Mouse (Mus musculus) neural tube, embryonic 12.5 days (tissue): ENCODE data around the gene Pald1. TPM values are rescaled to one million over a fixed set of nuclear protein-coding genes. Genes with fewer than 3 reads are reported as not detected.

Experiments
- ATAC-seq: fragments of 200-750 bp; cut with Nextera tagmentation; 2 replicates; pipeline ENCODE4 v1.8.0; 2017; ENCODE audit warnings: low read depth, mild to moderate bottlenecking, moderate TSS enrichment, moderate library complexity; ENCODE audit not compliant: low FRiP score
- H3K27ac ChIP-seq: fragments of 300-500 bp; sonication (generic); 2 replicates; pipeline ENCODE4 v1.5.1; 2016
- H3K27me3 ChIP-seq: fragments of 300-500 bp; sonication (generic); replicated peaks from 2 replicates; pipeline ENCODE4 v1.6.1; 2016; ENCODE audit warnings: mild to moderate bottlenecking
- H3K36me3 ChIP-seq: fragments of 300-500 bp; sonication (generic); 2 replicates; pipeline ENCODE4 v1.6.1; 2016; ENCODE audit warnings: mild to moderate bottlenecking
- H3K4me1 ChIP-seq: fragments of 300-500 bp; sonication (generic); 2 replicates; pipeline ENCODE4 v1.6.1; 2016
- H3K4me2 ChIP-seq: fragments of 300-500 bp; sonication (generic); replicated peaks from 2 replicates; pipeline ENCODE4 v1.6.1; 2016; ENCODE audit warnings: mild to moderate bottlenecking
- H3K4me3 ChIP-seq: fragments of 300-500 bp; sonication (generic); 2 replicates; pipeline ENCODE4 v1.5.1; 2016
- H3K9ac ChIP-seq: fragments of 300-500 bp; sonication (generic); 2 replicates; pipeline ENCODE4 v1.6.1; 2016; ENCODE audit warnings: mild to moderate bottlenecking
- H3K9me3 ChIP-seq: fragments of 300-500 bp; sonication (generic); 2 replicates; pipeline ENCODE4 v1.6.1; 2016; ENCODE audit warnings: mild to moderate bottlenecking
- WGBS: fragments of 180-500 bp; shearing (Covaris S2); methylation state at CpG from one replicate; pipeline ENCODE4 v1.1.7; 2016; 5-methylcytosine and 5-hydroxymethylcytosine counted together
- polyA plus RNA-seq: library from polyadenylated mRNA; unstranded; fragments of >200 nt; fragmentation: Nextera tagmentation; extraction: Ambion mirVana; gene quantifications from 2 replicates; pipeline ENCODE4 v1.2.1, GENCODE M21; 2016

Pald1 gene
- polyA plus RNA-seq, 1 experiment from 2014 or later: 32.8 TPM

GRCm38 (mm10) chr10:61364431-61364830 is 18.9 kb downstream of the Pald1 start:
- no peaks in the 10 kb centered on the region for H3K27me3 ChIP-seq
- no peak overlapping the region for H3K4me3 ChIP-seq
- H3K36me3 ChIP-seq: no peaks in the 10 kb centered on the region
- 91% methylated on average over 6 of the region's 6 CpGs for WGBS
- H3K9me3 ChIP-seq: no peaks in the 10 kb centered on the region
- no peak overlapping the region for H3K9ac ChIP-seq
- no peak overlapping the region for H3K4me2 ChIP-seq
- no peak overlapping the region for H3K27ac ChIP-seq
- no peak for ATAC-seq
- no peaks in the 10 kb centered on the region for H3K4me1 ChIP-seq

- no peaks in the 10 kb centered on the region for H3K36me3 ChIP-seq
- no peaks in the 10 kb centered on the region for H3K9me3 ChIP-seq
- no peak overlapping the region for H3K9ac ChIP-seq
- no peaks in the 10 kb centered on the region for H3K4me1 ChIP-seq
- no peak overlapping the region for H3K4me2 ChIP-seq
- H3K4me3 ChIP-seq: no peak overlapping the region
- no peaks in the 10 kb centered on the region for H3K27me3 ChIP-seq
- no peak overlapping the region for H3K27ac ChIP-seq
- ATAC-seq: no peak
- WGBS: 75% methylated on average over 8 of the region's 8 CpGs
Observed at GRCm38 (mm10) chr10:61362992-61363391, 20.3 kb downstream of the Pald1 start.

GRCm38 (mm10) chr10:61362483-61362882 is 20.8 kb downstream of the Pald1 start:
- Histone ChIP-seq H3K36me3 (no peaks in the 10 kb centered on the region), H3K4me1 (no peaks in the 10 kb centered on the region), H3K27me3 (no peaks in the 10 kb centered on the region), H3K9ac (no peak overlapping the region), H3K4me2 (no peak overlapping the region), H3K4me3 (no peak overlapping the region), H3K27ac (no peak overlapping the region), H3K9me3 (no peaks in the 10 kb centered on the region)
- WGBS: 83% methylated on average over 9 of the region's 9 CpGs
- ATAC-seq: no peak

GRCm38 (mm10) chr10:61360667-61361066 is 22.7 kb downstream of the Pald1 start:
- no peaks in the 10 kb centered on the region for H3K27me3 ChIP-seq
- ATAC-seq: no peak

GRCm38 (mm10) chr10:61359411-61359810 is 23.9 kb downstream of the Pald1 start:
- Histone ChIP-seq H3K27me3 (no peaks in the 10 kb centered on the region), H3K36me3 (no peaks in the 10 kb centered on the region), H3K4me2 (no peak overlapping the region), H3K9ac (no peak overlapping the region), H3K9me3 (no peaks in the 10 kb centered on the region), H3K4me3 (no peak overlapping the region), H3K4me1 (no peaks in the 10 kb centered on the region), H3K27ac (no peak overlapping the region)
- ATAC-seq: no peak
- WGBS: 86% methylated on average over 8 of the region's 8 CpGs

More at GRCm38 (mm10) chr10:61360667-61361066, 22.7 kb downstream of the Pald1 start:
- Histone ChIP-seq H3K9ac (no peak overlapping the region), H3K36me3 (no peaks in the 10 kb centered on the region), H3K27ac (no peak overlapping the region), H3K4me1 (no peaks in the 10 kb centered on the region), H3K4me2 (no peak overlapping the region), H3K4me3 (no peak overlapping the region), H3K9me3 (no peaks in the 10 kb centered on the region)
- 94% methylated on average over 8 of the region's 8 CpGs for WGBS

- Histone ChIP-seq H3K9me3 (no peaks in the 10 kb centered on the region), H3K9ac (no peak overlapping the region), H3K27ac (no peak overlapping the region), H3K36me3 (no peaks in the 10 kb centered on the region), H3K4me2 (no peak overlapping the region), H3K4me3 (no peak overlapping the region), H3K4me1 (no peaks in the 10 kb centered on the region), H3K27me3 (no peaks in the 10 kb centered on the region)
- no peak for ATAC-seq
- WGBS: 71% methylated on average over 8 of the region's 8 CpGs
Observed at GRCm38 (mm10) chr10:61357658-61358057, 25.7 kb downstream of the Pald1 start.

- Histone ChIP-seq H3K4me3 (no peak overlapping the region), H3K9ac (no peak overlapping the region), H3K36me3 (no peaks in the 10 kb centered on the region), H3K9me3 (no peaks in the 10 kb centered on the region), H3K27me3 (no peaks in the 10 kb centered on the region), H3K4me2 (no peak overlapping the region), H3K4me1 (no peaks in the 10 kb centered on the region), H3K27ac (no peak overlapping the region)
- WGBS: 93% methylated on average over 8 of the region's 8 CpGs
- no peak for ATAC-seq
Observed at GRCm38 (mm10) chr10:61356568-61356967, 26.8 kb downstream of the Pald1 start.

- no peaks in the 10 kb centered on the region for H3K4me1 ChIP-seq
- H3K36me3 ChIP-seq: peaks cover 2% of the 10 kb centered on the region; the same call in 1 of the 2 replicates
- no peak overlapping the region for H3K9ac ChIP-seq
- ATAC-seq: no peak
- no peak overlapping the region for H3K4me3 ChIP-seq
- no peaks in the 10 kb centered on the region for H3K9me3 ChIP-seq
- no peak overlapping the region for H3K27ac ChIP-seq
- H3K4me2 ChIP-seq: no peak overlapping the region
- WGBS: 95% methylated on average over 5 of the region's 5 CpGs
- H3K27me3 ChIP-seq: no peaks in the 10 kb centered on the region
Observed at GRCm38 (mm10) chr10:61356095-61356494, 27.2 kb downstream of the Pald1 start.

- no peaks in the 10 kb centered on the region for H3K4me1 ChIP-seq
- no peak overlapping the region for H3K9ac ChIP-seq
- H3K27ac ChIP-seq: no peak overlapping the region
- no peak overlapping the region for H3K4me3 ChIP-seq
- 97% methylated on average over 13 of the region's 13 CpGs for WGBS
- ATAC-seq: no peak
- H3K27me3 ChIP-seq: no peaks in the 10 kb centered on the region
- peaks cover 7% of the 10 kb centered on the region; the same call in 1 of the 2 replicates for H3K36me3 ChIP-seq
- no peaks in the 10 kb centered on the region for H3K9me3 ChIP-seq
- H3K4me2 ChIP-seq: no peak overlapping the region
Observed at GRCm38 (mm10) chr10:61355611-61356010, 27.7 kb downstream of the Pald1 start.

- Histone ChIP-seq H3K27me3 (no peaks in the 10 kb centered on the region), H3K36me3 (peaks cover 34% of the 10 kb centered on the region), H3K9me3 (peaks cover 4% of the 10 kb centered on the region; the same call in 1 of the 2 replicates), H3K4me3 (no peak overlapping the region), H3K4me2 (no peak overlapping the region), H3K27ac (no peak overlapping the region), H3K9ac (no peak overlapping the region), H3K4me1 (peaks cover 10% of the 10 kb centered on the region)
- 56% methylated on average over 4 of the region's 4 CpGs for WGBS
- no peak for ATAC-seq
Observed at GRCm38 (mm10) chr10:61351216-61351615, 32.1 kb downstream of the Pald1 start.

- H3K9ac ChIP-seq: no peak overlapping the region
- no peak for ATAC-seq
- peaks cover 26% of the 10 kb centered on the region for H3K4me1 ChIP-seq
- H3K27me3 ChIP-seq: no peaks in the 10 kb centered on the region
- 22% methylated on average over 10 of the region's 10 CpGs for WGBS
- H3K9me3 ChIP-seq: peaks cover 4% of the 10 kb centered on the region; the same call in 1 of the 2 replicates
- no peak overlapping the region for H3K4me3 ChIP-seq
- H3K4me2 ChIP-seq: no peak overlapping the region
- H3K36me3 ChIP-seq: peaks cover 34% of the 10 kb centered on the region
- H3K27ac ChIP-seq: no peak overlapping the region
Observed at GRCm38 (mm10) chr10:61346374-61346773, 37.0 kb downstream of the Pald1 start.

- ATAC-seq: no peak
- peaks cover 4% of the 10 kb centered on the region; the same call in 1 of the 2 replicates for H3K9me3 ChIP-seq
- WGBS: 79% methylated on average over 8 of the region's 8 CpGs
- peaks cover 26% of the 10 kb centered on the region for H3K4me1 ChIP-seq
- no peaks in the 10 kb centered on the region for H3K27me3 ChIP-seq
- no peak overlapping the region for H3K27ac ChIP-seq
- H3K36me3 ChIP-seq: peaks cover 25% of the 10 kb centered on the region
- H3K4me2 ChIP-seq: no peak overlapping the region
- no peak overlapping the region for H3K4me3 ChIP-seq
- H3K9ac ChIP-seq: no peak overlapping the region
Observed at GRCm38 (mm10) chr10:61345179-61345578, 38.2 kb downstream of the Pald1 start.

GRCm38 (mm10) chr10:61343950-61344349 is 39.4 kb downstream of the Pald1 start:
- H3K4me2 ChIP-seq: no peak overlapping the region
- no peak for ATAC-seq
- 66% methylated on average over 8 of the region's 8 CpGs for WGBS
- H3K27ac ChIP-seq: no peak overlapping the region
- no peaks in the 10 kb centered on the region for H3K9me3 ChIP-seq
- H3K9ac ChIP-seq: no peak overlapping the region
- H3K4me3 ChIP-seq: no peak overlapping the region
- H3K27me3 ChIP-seq: no peaks in the 10 kb centered on the region
- H3K36me3 ChIP-seq: peaks cover 12% of the 10 kb centered on the region
- H3K4me1 ChIP-seq: peaks cover 26% of the 10 kb centered on the region
